Mouse (Mus musculus): Measurements from ENCODE around the gene Mb. TPM values are rescaled to one million over a fixed set of nuclear protein-coding genes. Genes with fewer than 3 reads are reported as not detected.
A peak's percentile ranks its signal among the peaks of the same experiment; 100 is the strongest.

Mb gene
- total RNA-seq, 1 experiment: not detected

GRCm38 (mm10) chr15:77040784-77041183, 9.7 kb downstream of the Mb start:
- no peaks in the 10 kb centered on the region for H3K9me3 ChIP-seq (ENCODE audit: control insufficient read depth, insufficient read depth, low read depth, low read length)
- in situ Hi-C loops (cut with MboI; ENCODE audit: low sequenced_read_pairs in 2 of 2, unreplicated experiment in 2 of 2): no loop called here
- TF ChIP-seq MAFK (IDR thresholded peaks at IDR 0.05; ENCODE audit: insufficient read depth, low read depth, low read length) (no peak), CHD2 (IDR thresholded peaks at IDR 0.05; ENCODE audit: low read depth, low read length) (no peak), ZC3H11A (IDR thresholded peaks at IDR 0.05; ENCODE audit: borderline replicate concordance, low read depth, low read length) (no peak), ZNF384 (IDR thresholded peaks at IDR 0.05; ENCODE audit: low read depth, low read length) (no peak), HCFC1 (IDR thresholded peaks at IDR 0.05; ENCODE audit: borderline replicate concordance, insufficient read depth, low read length) (no peak)
- H3K4me1 ChIP-seq (ENCODE audit: control insufficient read depth in 2 of 2, insufficient read depth in 2 of 2, low read length in 2 of 2, poor library complexity in 1 of 2): peaks cover 4 to 36% of the 10 kb centered on the region in 2 experiments; a peak in 3 of 4 replicates
- H3K27ac ChIP-seq (ENCODE audit: insufficient read depth, low read depth, low read length, poor library complexity, severe bottlenecking): no peak overlapping the region
- no peaks in the 10 kb centered on the region for H3K36me3 ChIP-seq (ENCODE audit: control insufficient read depth, insufficient read depth, low read length, poor library complexity, severe bottlenecking)
- no peak overlapping the region for H3K9ac ChIP-seq (ENCODE audit: insufficient read depth, low read depth, low read length, poor library complexity, severe bottlenecking)
- no peak for DNase-seq (ENCODE audit: low read depth, low spot score)
- no peak overlapping the region for H3K4me3 ChIP-seq (ENCODE audit: insufficient read depth in 1 of 2, low read depth in 1 of 2, low read length in 2 of 2, poor library complexity in 1 of 2, severe bottlenecking in 1 of 2)

- TF ChIP-seq HCFC1 (IDR thresholded peaks at IDR 0.05; ENCODE audit: borderline replicate concordance, insufficient read depth, low read length) (no peak), MAFK (IDR thresholded peaks at IDR 0.05; ENCODE audit: insufficient read depth, low read depth, low read length) (no peak), CHD2 (IDR thresholded peaks at IDR 0.05; ENCODE audit: low read depth, low read length) (no peak), ZC3H11A (IDR thresholded peaks at IDR 0.05; ENCODE audit: borderline replicate concordance, low read depth, low read length) (no peak), ZNF384 (IDR thresholded peaks at IDR 0.05; ENCODE audit: low read depth, low read length) (no peak)
- DNase-seq (ENCODE audit: low read depth, low spot score): no peak
- in situ Hi-C loops (cut with MboI; ENCODE audit: low sequenced_read_pairs in 2 of 2, unreplicated experiment in 2 of 2): no loop called here
- Histone ChIP-seq H3K36me3 (ENCODE audit: control insufficient read depth, insufficient read depth, low read length, poor library complexity, severe bottlenecking) (no peaks in the 10 kb centered on the region), H3K4me1 (ENCODE audit: control insufficient read depth in 2 of 2, insufficient read depth in 2 of 2, low read length in 2 of 2, poor library complexity in 1 of 2) (peaks cover 11 to 36% of the 10 kb centered on the region in 2 experiments; a peak in 3 of 4 replicates), H3K9me3 (ENCODE audit: control insufficient read depth, insufficient read depth, low read depth, low read length) (no peaks in the 10 kb centered on the region), H3K9ac (ENCODE audit: insufficient read depth, low read depth, low read length, poor library complexity, severe bottlenecking) (peak overlapping the region; percentile 18; the same call in 1 of the 2 replicates), H3K27ac (ENCODE audit: insufficient read depth, low read depth, low read length, poor library complexity, severe bottlenecking) (no peak overlapping the region), H3K4me3 (ENCODE audit: insufficient read depth in 1 of 2, low read depth in 1 of 2, low read length in 2 of 2, poor library complexity in 1 of 2, severe bottlenecking in 1 of 2) (no peak overlapping the region)
These were observed 11.2 kb downstream of the Mb start for GRCm38 (mm10) chr15:77039211-77039700.

GRCm38 (mm10) chr15:77037278-77038161, 12.9 kb downstream of the Mb start:
- Histone ChIP-seq H3K27ac (ENCODE audit: insufficient read depth, low read depth, low read length, poor library complexity, severe bottlenecking) (peak overlapping the region; percentile 64), H3K4me1 (ENCODE audit: control insufficient read depth in 2 of 2, insufficient read depth in 2 of 2, low read length in 2 of 2, poor library complexity in 1 of 2) (peaks cover 11 to 36% of the 10 kb centered on the region in 2 experiments; a peak in 3 of 4 replicates), H3K9ac (ENCODE audit: insufficient read depth, low read depth, low read length, poor library complexity, severe bottlenecking) (peak overlapping the region; percentile 55; the same call in 1 of the 2 replicates), H3K4me3 (ENCODE audit: insufficient read depth in 1 of 2, low read depth in 1 of 2, low read length in 2 of 2, poor library complexity in 1 of 2, severe bottlenecking in 1 of 2) (peak overlapping the region in 1 of 2 experiments; percentile 29; a peak in 2 of 4 replicates), H3K9me3 (ENCODE audit: control insufficient read depth, insufficient read depth, low read depth, low read length) (no peaks in the 10 kb centered on the region), H3K36me3 (ENCODE audit: control insufficient read depth, insufficient read depth, low read length, poor library complexity, severe bottlenecking) (no peaks in the 10 kb centered on the region)
- TF ChIP-seq HCFC1 (IDR thresholded peaks at IDR 0.05; ENCODE audit: borderline replicate concordance, insufficient read depth, low read length): no peak
- TF ChIP-seq ZNF384 (IDR thresholded peaks at IDR 0.05; ENCODE audit: low read depth, low read length): 0 out of 2 replicates have a peak, but pooled peaks have one; percentile 34
- no peak for TF ChIP-seq CHD2 (IDR thresholded peaks at IDR 0.05; ENCODE audit: low read depth, low read length)
- TF ChIP-seq MAFK (IDR thresholded peaks at IDR 0.05; ENCODE audit: insufficient read depth, low read depth, low read length): no peak
- no peak for DNase-seq (ENCODE audit: low read depth, low spot score)
- in situ Hi-C loops (cut with MboI; ENCODE audit: low sequenced_read_pairs in 2 of 2, unreplicated experiment in 2 of 2): no loop called here

GRCm38 (mm10) chr15:77036989-77037277, 13.5 kb downstream of the Mb start:
- H3K9ac ChIP-seq (ENCODE audit: insufficient read depth, low read depth, low read length, poor library complexity, severe bottlenecking): peak overlapping the region; percentile 26; the same call in 1 of the 2 replicates
- no peak for DNase-seq (ENCODE audit: low read depth, low spot score)
- H3K27ac ChIP-seq (ENCODE audit: insufficient read depth, low read depth, low read length, poor library complexity, severe bottlenecking): peak overlapping the region; percentile 64; the same call in 1 of the 2 replicates
- TF ChIP-seq MAFK (IDR thresholded peaks at IDR 0.05; ENCODE audit: insufficient read depth, low read depth, low read length) (no peak), ZNF384 (IDR thresholded peaks at IDR 0.05; ENCODE audit: low read depth, low read length) (no peak), HCFC1 (IDR thresholded peaks at IDR 0.05; ENCODE audit: borderline replicate concordance, insufficient read depth, low read length) (no peak), ZC3H11A (IDR thresholded peaks at IDR 0.05; ENCODE audit: borderline replicate concordance, low read depth, low read length) (no peak), CHD2 (IDR thresholded peaks at IDR 0.05; ENCODE audit: low read depth, low read length) (no peak)
- H3K36me3 ChIP-seq (ENCODE audit: control insufficient read depth, insufficient read depth, low read length, poor library complexity, severe bottlenecking): no peaks in the 10 kb centered on the region
- H3K4me3 ChIP-seq (ENCODE audit: insufficient read depth in 1 of 2, low read depth in 1 of 2, low read length in 2 of 2, poor library complexity in 1 of 2, severe bottlenecking in 1 of 2): no peak overlapping the region
- in situ Hi-C loops (cut with MboI; ENCODE audit: low sequenced_read_pairs in 2 of 2, unreplicated experiment in 2 of 2): no loop called here
- peaks cover 11 to 36% of the 10 kb centered on the region in 2 experiments; a peak in 3 of 4 replicates for H3K4me1 ChIP-seq (ENCODE audit: control insufficient read depth in 2 of 2, insufficient read depth in 2 of 2, low read length in 2 of 2, poor library complexity in 1 of 2)
- H3K9me3 ChIP-seq (ENCODE audit: control insufficient read depth, insufficient read depth, low read depth, low read length): no peaks in the 10 kb centered on the region

All from ES-E14 (cell line).